Mouse (Mus musculus) neural tube, embryonic 15.5 days (tissue): ENCODE measurements around the gene Asb1. TPM values are rescaled to one million over a fixed set of nuclear protein-coding genes. Genes with fewer than 3 reads are reported as not detected.

Source experiments
- ATAC-seq: fragments of 200-750 bp; cut with Nextera tagmentation; 2 replicates; pipeline ENCODE4 v1.8.0; 2017; ENCODE audit warnings: mild to moderate bottlenecking, moderate TSS enrichment, moderate library complexity; ENCODE audit not compliant: low FRiP score
- H3K27ac ChIP-seq: fragments of 300-500 bp; sonication (generic); replicated peaks from 2 replicates; pipeline ENCODE4 v1.5.1; 2015; ENCODE audit warnings: mild to moderate bottlenecking, inconsistent platforms
- H3K27me3 ChIP-seq: fragments of 300-500 bp; sonication (generic); replicated peaks from 2 replicates; pipeline ENCODE4 v1.6.1; 2015; ENCODE audit warnings: inconsistent platforms
- H3K36me3 ChIP-seq: fragments of 300-500 bp; sonication (generic); 2 replicates; pipeline ENCODE4 v1.6.1; 2015; ENCODE audit warnings: inconsistent platforms
- H3K4me1 ChIP-seq: fragments of 300-500 bp; sonication (generic); 2 replicates; pipeline ENCODE4 v1.6.1; 2015; ENCODE audit warnings: inconsistent platforms
- H3K4me2 ChIP-seq: fragments of 300-500 bp; sonication (generic); 2 replicates; pipeline ENCODE4 v1.6.1; 2015; ENCODE audit warnings: inconsistent platforms, mild to moderate bottlenecking, moderate library complexity
- H3K4me3 ChIP-seq: fragments of 300-500 bp; sonication (generic); replicated peaks from 2 replicates; pipeline ENCODE4 v1.5.1; 2015; ENCODE audit warnings: mild to moderate bottlenecking, inconsistent platforms
- H3K9ac ChIP-seq: fragments of 300-500 bp; sonication (generic); replicated peaks from 2 replicates; pipeline ENCODE4 v1.6.1; 2015; ENCODE audit warnings: mild to moderate bottlenecking, inconsistent platforms
- H3K9me3 ChIP-seq: fragments of 300-500 bp; sonication (generic); replicated peaks from 2 replicates; pipeline ENCODE4 v1.6.1; 2016; ENCODE audit warnings: inconsistent platforms
- WGBS: fragments of 180-500 bp; shearing (Covaris S2); methylation state at CpG from one replicate; pipeline ENCODE4 v1.1.7; 2015; ENCODE audit warnings: mixed read lengths; 5-methylcytosine and 5-hydroxymethylcytosine counted together
- polyA plus RNA-seq: library from polyadenylated mRNA; unstranded; fragments of >200 nt; fragmentation: Nextera tagmentation; extraction: Ambion mirVana; gene quantifications from 2 replicates; pipeline ENCODE4 v1.2.1, GENCODE M21; 2015

Gene Asb1
- polyA plus RNA-seq, 1 experiment from 2014 or later: 13.4 TPM

GRCm38 (mm10) chr1:91581206-91581605 lies 40.9 kb downstream of the Asb1 start:
- 73% methylated on average over 2 of the region's 2 CpGs for WGBS
- Histone ChIP-seq H3K9me3 (no peaks in the 10 kb centered on the region), H3K27me3 (no peaks in the 10 kb centered on the region), H3K36me3 (no peaks in the 10 kb centered on the region), H3K4me3 (no peak overlapping the region), H3K9ac (no peak overlapping the region), H3K27ac (no peak overlapping the region), H3K4me1 (peaks cover 3% of the 10 kb centered on the region; the same call in 1 of the 2 replicates), H3K4me2 (no peak overlapping the region)
- no peak for ATAC-seq

- H3K9me3 ChIP-seq: no peaks in the 10 kb centered on the region
- no peak overlapping the region for H3K4me2 ChIP-seq
- no peak overlapping the region for H3K27ac ChIP-seq
- 81% methylated on average over 17 of the region's 17 CpGs for WGBS
- no peak for ATAC-seq
- no peak overlapping the region for H3K4me3 ChIP-seq
- H3K27me3 ChIP-seq: no peaks in the 10 kb centered on the region
- no peaks in the 10 kb centered on the region for H3K36me3 ChIP-seq
- peaks cover 3% of the 10 kb centered on the region; the same call in 1 of the 2 replicates for H3K4me1 ChIP-seq
- no peak overlapping the region for H3K9ac ChIP-seq
Observed at GRCm38 (mm10) chr1:91584969-91585835, 44.9 kb downstream of the Asb1 start.

GRCm38 (mm10) chr1:91589738-91590137 lies 49.4 kb downstream of the Asb1 start:
- WGBS: 70% methylated on average over 6 of the region's 6 CpGs
- H3K9ac ChIP-seq: no peak overlapping the region

GRCm38 (mm10) chr1:91595521-91596020 lies 55.2 kb downstream of the Asb1 start:
- no peak for ATAC-seq
- no peaks in the 10 kb centered on the region for H3K36me3 ChIP-seq
- no peak overlapping the region for H3K4me2 ChIP-seq
- H3K4me3 ChIP-seq: no peak overlapping the region
- H3K4me1 ChIP-seq: peaks cover 4% of the 10 kb centered on the region
- H3K27me3 ChIP-seq: no peaks in the 10 kb centered on the region
- 91% methylated on average over 9 of the region's 9 CpGs for WGBS
- no peak overlapping the region for H3K9ac ChIP-seq
- H3K27ac ChIP-seq: no peak overlapping the region
- no peaks in the 10 kb centered on the region for H3K9me3 ChIP-seq

More at GRCm38 (mm10) chr1:91589738-91590137, 49.4 kb downstream of the Asb1 start:
- no peaks in the 10 kb centered on the region for H3K4me1 ChIP-seq
- no peak overlapping the region for H3K4me3 ChIP-seq
- H3K27ac ChIP-seq: no peak overlapping the region
- H3K27me3 ChIP-seq: no peaks in the 10 kb centered on the region
- H3K36me3 ChIP-seq: no peaks in the 10 kb centered on the region
- ATAC-seq: no peak
- no peaks in the 10 kb centered on the region for H3K9me3 ChIP-seq
- no peak overlapping the region for H3K4me2 ChIP-seq

- Histone ChIP-seq H3K9ac (no peak overlapping the region), H3K36me3 (no peaks in the 10 kb centered on the region), H3K4me3 (no peak overlapping the region), H3K27me3 (no peaks in the 10 kb centered on the region), H3K4me2 (no peak overlapping the region), H3K4me1 (peaks cover 13% of the 10 kb centered on the region), H3K9me3 (no peaks in the 10 kb centered on the region), H3K27ac (no peak overlapping the region)
- WGBS: 94% methylated on average over 5 of the region's 5 CpGs
- ATAC-seq: no peak
Observed at GRCm38 (mm10) chr1:91597611-91598010, 57.3 kb downstream of the Asb1 start.

- WGBS: 26% methylated on average over 9 of the region's 9 CpGs
- no peak overlapping the region for H3K9ac ChIP-seq
- no peaks in the 10 kb centered on the region for H3K9me3 ChIP-seq
- H3K4me3 ChIP-seq: no peak overlapping the region
- H3K4me1 ChIP-seq: peaks cover 15% of the 10 kb centered on the region
- H3K4me2 ChIP-seq: no peak overlapping the region
- H3K27ac ChIP-seq: no peak overlapping the region
- no peaks in the 10 kb centered on the region for H3K36me3 ChIP-seq
- ATAC-seq: peak; percentile 87
- H3K27me3 ChIP-seq: no peaks in the 10 kb centered on the region
Observed at GRCm38 (mm10) chr1:91600671-91601361, 60.5 kb downstream of the Asb1 start.

GRCm38 (mm10) chr1:91601362-91602096 lies 61.2 kb downstream of the Asb1 start:
- H3K27ac ChIP-seq: no peak overlapping the region
- no peak overlapping the region for H3K9ac ChIP-seq
- H3K4me1 ChIP-seq: peaks cover 15% of the 10 kb centered on the region
- 93% methylated on average over 2 of the region's 2 CpGs for WGBS
- H3K27me3 ChIP-seq: no peaks in the 10 kb centered on the region
- 0 out of 2 replicates have a peak, but pooled peaks have one; percentile 17 for ATAC-seq
- H3K9me3 ChIP-seq: no peaks in the 10 kb centered on the region
- no peaks in the 10 kb centered on the region for H3K36me3 ChIP-seq
- no peak overlapping the region for H3K4me2 ChIP-seq
- no peak overlapping the region for H3K4me3 ChIP-seq

GRCm38 (mm10) chr1:91605632-91606031 lies 65.3 kb downstream of the Asb1 start:
- no peak overlapping the region for H3K4me2 ChIP-seq
- peaks cover 11% of the 10 kb centered on the region for H3K4me1 ChIP-seq
- H3K27ac ChIP-seq: no peak overlapping the region
- H3K4me3 ChIP-seq: no peak overlapping the region
- no peak overlapping the region for H3K9ac ChIP-seq
- no peaks in the 10 kb centered on the region for H3K9me3 ChIP-seq
- no peak for ATAC-seq
- WGBS: 50% methylated on average over 14 of the region's 14 CpGs
- no peaks in the 10 kb centered on the region for H3K36me3 ChIP-seq
- no peaks in the 10 kb centered on the region for H3K27me3 ChIP-seq

- H3K4me3 ChIP-seq: no peak overlapping the region
- ATAC-seq: no peak
- no peak overlapping the region for H3K27ac ChIP-seq
- WGBS: 95% methylated on average over 7 of the region's 7 CpGs
- H3K27me3 ChIP-seq: no peaks in the 10 kb centered on the region
- H3K36me3 ChIP-seq: no peaks in the 10 kb centered on the region
- no peaks in the 10 kb centered on the region for H3K9me3 ChIP-seq
- H3K4me1 ChIP-seq: peaks cover 12% of the 10 kb centered on the region
- no peak overlapping the region for H3K9ac ChIP-seq
- no peak overlapping the region for H3K4me2 ChIP-seq
Observed at GRCm38 (mm10) chr1:91606701-91607100, 66.4 kb downstream of the Asb1 start.

GRCm38 (mm10) chr1:91607141-91607540 lies 66.8 kb downstream of the Asb1 start:
- Histone ChIP-seq H3K4me2 (no peak overlapping the region), H3K9ac (no peak overlapping the region), H3K4me3 (no peak overlapping the region), H3K27me3 (no peaks in the 10 kb centered on the region), H3K4me1 (peaks cover 17% of the 10 kb centered on the region), H3K9me3 (no peaks in the 10 kb centered on the region), H3K27ac (no peak overlapping the region), H3K36me3 (no peaks in the 10 kb centered on the region)
- no peak for ATAC-seq
- 73% methylated on average over 6 of the region's 6 CpGs for WGBS
